Comparison of ENCODE assay signal across 9 mouse cellular contexts in genomic region chr12:31374603-31375282, GRCm38 (mm10). TPM values are rescaled to one million over a fixed set of nuclear protein-coding genes. Genes with fewer than 3 reads are reported as not detected.
DNase-seq lines count a peak whose midpoint lies in the region; ATAC-seq and TF ChIP-seq lines count a peak whose summit lies in the region.
"Had no signal": no experiment of that assay in that cellular context is flagged by ENCODE, and none has a peak within 500 bp of the region (broad histone marks: within the 10 kb centered on the region; RNA-seq: fewer than 3 reads in every experiment).

No protein-coding gene starts in this region.

- peaks cover 18% of the 10 kb centered on the region for H3K9me3 ChIP-seq in ES-Bruce4 (replicated peaks; ENCODE audit: control insufficient read depth, insufficient read depth, low read length, poor library complexity, severe bottlenecking)
- no peaks in the 10 kb centered on the region for H3K9me3 ChIP-seq in heart, embryonic 15.5 days (replicated peaks)
- H3K9me3 ChIP-seq in liver, embryonic 14.5 days (ENCODE audit: control insufficient read depth, low read length) = no peaks in the 10 kb centered on the region
- no peaks in the 10 kb centered on the region for H3K9me3 ChIP-seq in neural tube, embryonic 11.5 days (ENCODE audit: control insufficient read depth, low read length)
- H3K9me3 ChIP-seq: limb, embryonic 12.5 days had no signal

- H3K4me1 ChIP-seq in ES-Bruce4 (ENCODE audit: control insufficient read depth, insufficient read depth, low read length) = no peaks in the 10 kb centered on the region
- H3K4me1 ChIP-seq in bone marrow macrophage, adult 2 months (ENCODE audit: control insufficient read depth, insufficient read depth, low read length) = no peaks in the 10 kb centered on the region
- H3K4me1 ChIP-seq in heart, embryonic 15.5 days (replicated peaks) = peaks cover 23% of the 10 kb centered on the region
- peaks cover 0 to 5% of the 10 kb centered on the region in 2 experiments; a peak in 2 of 4 replicates for H3K4me1 ChIP-seq in liver, embryonic 14.5 days (replicated peaks; ENCODE audit: control insufficient read depth in 2 of 2, insufficient read depth in 2 of 2, low read length in 1 of 2)
- no peaks in the 10 kb centered on the region for H3K4me1 ChIP-seq in neural tube, embryonic 11.5 days (ENCODE audit: control insufficient read depth, insufficient read depth, low read length)

- WGBS in heart, embryonic 15.5 days = 33% methylated on average over 9 of the region's 9 CpGs
- WGBS in liver, embryonic 14.5 days (ENCODE audit: insufficient replicate concordance) = 25% methylated on average over 9 of the region's 9 CpGs
- WGBS in neural tube, embryonic 11.5 days = 40% methylated on average over 9 of the region's 9 CpGs

- DNase-seq in kidney, postnatal 10 days = peak; percentile 78
- DNase-seq in liver, embryonic 14.5 days (ENCODE audit: low read depth in 3 of 3, low spot score in 3 of 3) = peak; percentile 45 to 55 (median 49)
- DNase-seq in neural tube, embryonic 11.5 days (ENCODE audit: low spot score) = peak; percentile 71
- peak; percentile 45 for DNase-seq in testis, postnatal 14 days (ENCODE audit: low spot score)

- H3K4me3 ChIP-seq in ES-Bruce4 (ENCODE audit: low read depth, low read length) = no peak overlapping the region
- no peak overlapping the region for H3K4me3 ChIP-seq in bone marrow macrophage, adult 2 months (ENCODE audit: insufficient read depth, low read length)
- no peak overlapping the region for H3K4me3 ChIP-seq in heart, embryonic 15.5 days
- no peak overlapping the region for H3K4me3 ChIP-seq in liver, embryonic 14.5 days (ENCODE audit: insufficient read depth in 1 of 2, low read depth in 2 of 2, low read length in 2 of 2)
- no peak overlapping the region for H3K4me3 ChIP-seq in neural tube, embryonic 11.5 days (ENCODE audit: low read depth, low read length)
- H3K4me3 ChIP-seq: limb, embryonic 12.5 days had no signal

- no peak for TF ChIP-seq POLR2A in ES-Bruce4 (IDR thresholded peaks at IDR 0.05; ENCODE audit: insufficient read depth, low read length)
- no peak for TF ChIP-seq POLR2A in bone marrow macrophage, adult 2 months (IDR thresholded peaks at IDR 0.05; ENCODE audit: borderline replicate concordance, low read depth, low read length)

- H3K9ac ChIP-seq in ES-Bruce4 (ENCODE audit: low read depth, poor library complexity, severe bottlenecking) = no peak overlapping the region
- no peak overlapping the region for H3K9ac ChIP-seq in heart, embryonic 15.5 days
- no peak overlapping the region for H3K9ac ChIP-seq in liver, embryonic 14.5 days (replicated peaks)
- H3K9ac ChIP-seq in neural tube, embryonic 11.5 days (ENCODE audit: low read length) = no peak overlapping the region
- H3K9ac ChIP-seq: limb, embryonic 12.5 days had no signal

- ATAC-seq in erythroblast, adult 5-6 weeks (replicated peaks; ENCODE audit: low FRiP score, poor library complexity, severe bottlenecking) = peak; percentile 81
- ATAC-seq in heart, embryonic 15.5 days (replicated peaks; ENCODE audit: insufficient number of reproducible peaks, insufficient read depth, low FRiP score, low read depth) = peak; percentile 53; the same call in 1 of the 2 replicates
- no peak for ATAC-seq in liver, embryonic 14.5 days (ENCODE audit: insufficient read depth)
- peak; percentile 63 for ATAC-seq in neural tube, embryonic 11.5 days (ENCODE audit: insufficient read depth, low FRiP score, low TSS enrichment)

- peak; percentile 24 for TF ChIP-seq CTCF in ES-Bruce4 (IDR thresholded peaks at IDR 0.05; ENCODE audit: low read depth, low read length)
- peak; percentile 79 for TF ChIP-seq CTCF in bone marrow macrophage, adult 2 months (IDR thresholded peaks at IDR 0.05; ENCODE audit: low read depth, low read length)
- peak; percentile 83 for TF ChIP-seq CTCF in liver, embryonic 14.5 days (IDR thresholded peaks at IDR 0.05; ENCODE audit: low read depth)

- no peak overlapping the region for H3K4me2 ChIP-seq in heart, embryonic 15.5 days
- no peak overlapping the region for H3K4me2 ChIP-seq in liver, embryonic 14.5 days (ENCODE audit: low read depth)
- H3K4me2 ChIP-seq in neural tube, embryonic 11.5 days (ENCODE audit: low read depth) = no peak overlapping the region
- H3K4me2 ChIP-seq: limb, embryonic 12.5 days had no signal

- H3K27me3 ChIP-seq in ES-Bruce4 (ENCODE audit: control insufficient read depth, insufficient read depth, low read length, poor library complexity, severe bottlenecking) = no peaks in the 10 kb centered on the region
- no peaks in the 10 kb centered on the region for H3K27me3 ChIP-seq in heart, embryonic 15.5 days
- no peaks in the 10 kb centered on the region for H3K27me3 ChIP-seq in liver, embryonic 14.5 days (ENCODE audit: control insufficient read depth, insufficient read depth, low read length)
- no peaks in the 10 kb centered on the region for H3K27me3 ChIP-seq in neural tube, embryonic 11.5 days (ENCODE audit: control insufficient read depth, insufficient read depth, low read length)
- H3K27me3 ChIP-seq: limb, embryonic 12.5 days had no signal

- no peaks in the 10 kb centered on the region for H3K36me3 ChIP-seq in ES-Bruce4 (ENCODE audit: control insufficient read depth, insufficient read depth, low read length, poor library complexity, severe bottlenecking)
- no peaks in the 10 kb centered on the region for H3K36me3 ChIP-seq in heart, embryonic 15.5 days
- H3K36me3 ChIP-seq in liver, embryonic 14.5 days (replicated peaks; ENCODE audit: control insufficient read depth, insufficient read depth, low read depth) = no peaks in the 10 kb centered on the region
- no peaks in the 10 kb centered on the region for H3K36me3 ChIP-seq in neural tube, embryonic 11.5 days (ENCODE audit: control insufficient read depth, insufficient read depth, low read length)
- H3K36me3 ChIP-seq: limb, embryonic 12.5 days had no signal

- TF ChIP-seq EP300 in ES-Bruce4 (IDR thresholded peaks at IDR 0.05; ENCODE audit: insufficient read depth, low read depth, low read length) = no peak
- TF ChIP-seq EP300 in liver, embryonic 14.5 days (IDR thresholded peaks at IDR 0.05; ENCODE audit: low read depth) = no peak

- H3K27ac ChIP-seq in ES-Bruce4 (ENCODE audit: insufficient read depth, low read length) = no peak overlapping the region
- H3K27ac ChIP-seq in bone marrow macrophage, adult 2 months (ENCODE audit: insufficient read depth, low read depth, low read length) = no peak overlapping the region
- H3K27ac ChIP-seq in heart, embryonic 15.5 days = no peak overlapping the region
- no peak overlapping the region for H3K27ac ChIP-seq in liver, embryonic 14.5 days
- no peak overlapping the region for H3K27ac ChIP-seq in neural tube, embryonic 11.5 days (ENCODE audit: low read depth, low read length)
- H3K27ac ChIP-seq: limb, embryonic 12.5 days had no signal

RNA-seq across cellular contexts. Expression of gene Slc26a3, which starts 15.9 kb away (rescaled TPM):
- 0.68 and 1.1 TPM in 2 replicates for polyA plus RNA-seq in ES-Bruce4 (2011; ENCODE audit: insufficient read depth, insufficient read length, low read depth, missing spikeins)
- polyA plus RNA-seq in bone marrow macrophage, adult 2 months (2012; ENCODE audit: insufficient read depth, insufficient read length, missing spikeins) = not detected in 2 replicates
- not detected in 2 replicates for total RNA-seq in erythroblast, adult 5-6 weeks (2015; ENCODE audit: low replicate concordance)
- total RNA-seq in erythroblast, adult 5-6 weeks (2017; ENCODE audit: low replicate concordance) = 0.34 TPM in 1 of 2 replicates, not detected in the other
- polyA plus RNA-seq in heart, embryonic 15.5 days (2015; fragmentation: Nextera tagmentation; extraction: Ambion mirVana) = 0.09 TPM in 1 of 2 replicates, not detected in the other
- 0.01 and 0.02 TPM in 2 replicates for polyA plus RNA-seq in liver, embryonic 14.5 days (2012; rRNA removed)
- polyA plus RNA-seq in liver, embryonic 14.5 days (2014; fragmentation: Nextera tagmentation; extraction: Ambion mirVana) = 0.18 TPM in 1 of 2 replicates, not detected in the other
- not detected in 2 replicates for polyA plus RNA-seq in neural tube, embryonic 11.5 days (2014; fragmentation: Nextera tagmentation; extraction: Ambion mirVana)
- polyA plus RNA-seq: limb, embryonic 12.5 days had no signal

RNA-seq across cellular contexts. Expression of gene Dld, which starts 23.5 kb away (rescaled TPM):
- 136 and 156 TPM in 2 replicates for polyA plus RNA-seq in ES-Bruce4 (2011; ENCODE audit: insufficient read depth, insufficient read length, low read depth, missing spikeins)
- 65.3 and 76.6 TPM in 2 replicates for polyA plus RNA-seq in bone marrow macrophage, adult 2 months (2012; ENCODE audit: insufficient read depth, insufficient read length, missing spikeins)
- 31.5 and 37.2 TPM in 2 replicates for total RNA-seq in erythroblast, adult 5-6 weeks (2015; ENCODE audit: low replicate concordance)
- total RNA-seq in erythroblast, adult 5-6 weeks (2017; ENCODE audit: low replicate concordance) = 37.6 and 38.5 TPM in 2 replicates
- polyA plus RNA-seq in heart, embryonic 15.5 days (2015; fragmentation: Nextera tagmentation; extraction: Ambion mirVana) = 185 and 235 TPM in 2 replicates
- 19.0 and 37.8 TPM in 2 replicates for polyA plus RNA-seq in liver, embryonic 14.5 days (2012; rRNA removed)
- polyA plus RNA-seq in liver, embryonic 14.5 days (2014; fragmentation: Nextera tagmentation; extraction: Ambion mirVana) = 81.9 and 83.4 TPM in 2 replicates
- polyA plus RNA-seq in neural tube, embryonic 11.5 days (2014; fragmentation: Nextera tagmentation; extraction: Ambion mirVana) = 141 and 156 TPM in 2 replicates

Comparison
In these comparisons a context has a peak if more than half of its experiments do, and no peak if none do; other contexts are left out.
1. CTCF ChIP-seq: peak in every context shown above with its lines; median percentile 83 in liver, embryonic 14.5 days; 79 in bone marrow macrophage, adult 2 months; 24 in ES-Bruce4.